Mouse (Mus musculus): ENCODE data around the gene Cbr4. TPM values are rescaled to one million over a fixed set of nuclear protein-coding genes. Genes with fewer than 3 reads are reported as not detected.

Gene Cbr4
- polyA plus RNA-seq, 1 experiment from 2014 or later: 29.4 TPM

DNA sequence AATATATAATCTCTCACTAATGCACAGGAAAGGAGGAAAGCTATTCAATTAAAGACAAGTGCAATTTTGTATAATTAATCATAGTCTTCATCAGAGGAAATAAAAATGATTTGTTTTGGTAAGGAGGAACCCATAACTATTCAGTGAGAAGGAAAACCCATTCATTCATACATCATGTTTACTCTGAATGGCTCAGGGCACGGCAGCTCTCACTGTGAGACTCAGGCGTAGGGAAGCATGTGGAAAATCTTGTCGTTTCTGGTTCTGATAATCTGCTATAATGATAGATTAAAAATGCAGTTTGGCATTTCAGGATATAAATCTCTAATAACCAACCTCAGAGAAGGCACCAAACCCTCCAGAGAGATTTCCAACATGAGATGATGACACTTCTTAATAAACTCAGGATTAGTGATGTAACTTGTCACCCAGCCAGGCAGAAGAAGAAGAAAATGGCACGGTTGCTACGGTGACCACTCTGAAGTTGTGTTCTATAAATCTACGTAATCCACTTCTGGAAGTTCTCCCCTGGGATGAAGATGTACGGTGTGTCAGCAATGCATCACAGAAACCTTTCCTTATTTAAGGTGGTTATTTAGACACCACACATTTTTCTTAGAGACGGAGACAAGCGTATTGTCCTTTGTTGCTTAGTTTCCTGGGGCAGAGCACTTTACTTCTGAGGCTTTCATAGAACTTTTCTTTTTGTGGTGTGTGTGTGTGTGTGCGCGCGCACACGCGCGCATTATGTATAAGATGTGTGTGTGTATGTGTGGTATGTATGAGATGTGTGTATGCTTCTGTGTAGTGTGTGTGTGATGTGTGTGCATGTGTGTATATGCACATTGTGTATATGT, 20.6 kb upstream of the Cbr4 start:
- Histone ChIP-seq H3K9ac (no peak overlapping the region), H3K4me2 (replicated peaks) (no peak overlapping the region), H3K9me3 (no peaks in the 10 kb centered on the region), H3K36me3 (no peaks in the 10 kb centered on the region), H3K27me3 (no peaks in the 10 kb centered on the region), H3K4me1 (no peaks in the 10 kb centered on the region), H3K4me3 (no peak overlapping the region), H3K27ac (no peak overlapping the region)
- ATAC-seq (ENCODE audit: insufficient number of reproducible peaks, insufficient read depth, low FRiP score, low TSS enrichment): no peak
- 90% methylated on average over 15 of the region's 15 CpGs for WGBS

DNA sequence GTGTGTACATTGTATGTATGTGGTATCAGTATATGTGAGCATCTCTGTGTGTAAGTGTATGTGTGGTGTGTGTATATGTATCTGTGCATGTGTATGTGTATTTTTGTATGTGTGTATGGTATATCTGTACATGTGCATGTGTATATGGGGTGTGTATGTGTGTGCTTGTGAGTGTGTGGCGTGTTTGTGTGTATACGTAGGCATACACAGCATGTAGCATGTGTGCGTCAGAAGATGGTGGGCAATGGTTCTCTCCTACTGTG, 20.1 kb upstream of the Cbr4 start:
- no peak overlapping the region for H3K4me3 ChIP-seq
- 97% methylated on average over 3 of the region's 3 CpGs for WGBS
- no peak overlapping the region for H3K9ac ChIP-seq
- H3K9me3 ChIP-seq: no peaks in the 10 kb centered on the region
- H3K27ac ChIP-seq: no peak overlapping the region
- no peaks in the 10 kb centered on the region for H3K27me3 ChIP-seq
- no peaks in the 10 kb centered on the region for H3K36me3 ChIP-seq
- no peak for ATAC-seq (ENCODE audit: insufficient number of reproducible peaks, insufficient read depth, low FRiP score, low TSS enrichment)
- H3K4me1 ChIP-seq: no peaks in the 10 kb centered on the region
- no peak overlapping the region for H3K4me2 ChIP-seq (replicated peaks)

DNA sequence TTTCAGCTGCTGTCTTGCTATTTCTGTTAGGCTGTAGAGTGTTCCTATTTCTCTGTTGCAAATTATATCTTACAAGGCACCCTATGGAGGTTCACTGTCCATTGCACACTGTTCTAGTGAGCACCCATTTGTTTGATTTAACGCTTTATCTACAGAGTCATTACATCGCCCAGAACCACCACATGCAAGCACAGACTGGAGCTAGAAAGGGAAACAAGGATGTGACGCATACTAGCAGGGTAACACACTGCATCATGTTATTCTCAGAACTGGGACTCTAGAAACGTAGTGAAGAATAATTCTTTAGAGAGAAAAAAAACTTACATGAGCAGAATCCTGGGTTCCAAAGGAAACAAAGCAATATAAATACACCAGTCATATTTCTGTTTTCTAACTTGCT, 17.3 kb upstream of the Cbr4 start:
- no peak overlapping the region for H3K4me3 ChIP-seq
- H3K4me2 ChIP-seq (replicated peaks): no peak overlapping the region
- H3K9ac ChIP-seq: no peak overlapping the region
- H3K27ac ChIP-seq: no peak overlapping the region
- no peaks in the 10 kb centered on the region for H3K4me1 ChIP-seq
- H3K9me3 ChIP-seq: no peaks in the 10 kb centered on the region
- no peaks in the 10 kb centered on the region for H3K27me3 ChIP-seq
- 85% methylated on average over 4 of the region's 4 CpGs for WGBS
- ATAC-seq (ENCODE audit: insufficient number of reproducible peaks, insufficient read depth, low FRiP score, low TSS enrichment): no peak
- H3K36me3 ChIP-seq: no peaks in the 10 kb centered on the region

DNA sequence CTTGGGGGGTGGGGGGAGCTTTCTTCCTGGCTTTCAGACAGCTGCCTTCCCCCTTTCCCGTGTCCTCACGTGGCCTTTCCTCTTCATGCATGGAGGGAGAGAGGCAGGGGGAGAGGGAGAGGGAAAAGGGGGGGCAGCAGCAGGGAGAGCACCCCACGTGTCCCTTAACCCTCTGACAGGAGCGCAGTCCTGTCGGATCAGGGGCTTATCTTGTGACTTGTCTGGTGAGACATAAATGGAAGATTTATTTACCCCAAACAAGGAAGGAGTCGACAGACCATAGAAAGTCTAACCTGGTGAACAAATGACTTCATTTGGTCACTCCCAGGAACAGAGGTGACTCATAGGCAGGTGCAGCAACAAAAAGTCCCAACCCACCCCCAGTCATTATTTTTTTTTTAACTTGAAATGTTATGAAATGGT, 12.3 kb upstream of the Cbr4 start:
- no peak for ATAC-seq (ENCODE audit: insufficient number of reproducible peaks, insufficient read depth, low FRiP score, low TSS enrichment)
- Histone ChIP-seq H3K27me3 (no peaks in the 10 kb centered on the region), H3K4me2 (replicated peaks) (no peak overlapping the region), H3K9ac (no peak overlapping the region), H3K9me3 (no peaks in the 10 kb centered on the region), H3K27ac (no peak overlapping the region), H3K4me1 (no peaks in the 10 kb centered on the region), H3K4me3 (no peak overlapping the region), H3K36me3 (no peaks in the 10 kb centered on the region)
- 58% methylated on average over 6 of the region's 6 CpGs for WGBS

DNA sequence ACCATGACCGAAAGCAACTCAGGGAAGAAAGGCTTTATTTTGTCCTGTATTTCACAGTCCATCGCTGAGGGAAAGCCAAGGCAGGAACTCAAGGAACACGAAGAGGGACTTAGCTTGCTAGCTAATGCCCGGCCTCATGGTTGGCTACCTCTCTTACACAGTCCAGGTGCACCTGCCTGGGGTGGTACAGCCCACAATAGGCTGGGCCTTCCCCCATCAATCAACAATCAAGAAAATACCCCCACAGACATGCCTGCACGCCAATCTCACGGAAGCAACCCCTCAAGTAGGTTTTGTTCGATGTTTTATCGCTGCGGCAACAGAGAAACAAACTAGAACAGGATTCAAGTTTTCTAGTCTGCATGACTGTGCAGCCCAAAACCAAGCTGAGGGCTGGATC, 11.4 kb upstream of the Cbr4 start:
- H3K4me1 ChIP-seq: no peaks in the 10 kb centered on the region
- H3K27me3 ChIP-seq: no peaks in the 10 kb centered on the region
- no peaks in the 10 kb centered on the region for H3K9me3 ChIP-seq
- no peak for ATAC-seq (ENCODE audit: insufficient number of reproducible peaks, insufficient read depth, low FRiP score, low TSS enrichment)
- H3K4me2 ChIP-seq (replicated peaks): no peak overlapping the region
- 83% methylated on average over 9 of the region's 9 CpGs for WGBS
- H3K27ac ChIP-seq: no peak overlapping the region
- no peak overlapping the region for H3K4me3 ChIP-seq
- no peak overlapping the region for H3K9ac ChIP-seq
- H3K36me3 ChIP-seq: no peaks in the 10 kb centered on the region

DNA sequence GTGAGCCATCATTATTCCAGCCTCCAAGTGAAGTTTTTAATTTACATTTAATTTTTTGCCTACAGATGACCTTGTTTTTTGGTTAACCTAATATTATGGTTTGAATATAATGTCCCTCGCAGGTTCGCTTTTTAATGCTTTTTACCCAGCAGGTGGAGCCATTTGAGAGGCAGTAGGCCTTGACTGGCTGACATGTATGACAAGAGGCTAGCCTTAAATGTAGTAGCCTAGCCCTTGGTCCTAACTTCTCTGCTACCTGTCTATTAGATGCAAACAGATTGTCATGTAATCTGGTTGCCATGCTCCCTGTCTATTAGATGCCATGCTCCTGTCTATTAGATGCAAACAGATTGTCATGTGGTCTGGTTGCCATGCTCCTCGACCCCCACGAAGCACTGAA, 9.4 kb upstream of the Cbr4 start:
- Histone ChIP-seq H3K9me3 (no peaks in the 10 kb centered on the region), H3K27ac (no peak overlapping the region), H3K4me2 (replicated peaks) (no peak overlapping the region), H3K4me1 (no peaks in the 10 kb centered on the region), H3K4me3 (no peak overlapping the region), H3K27me3 (no peaks in the 10 kb centered on the region), H3K9ac (no peak overlapping the region), H3K36me3 (no peaks in the 10 kb centered on the region)
- WGBS: 92% methylated on average over 4 of the region's 4 CpGs
- no peak for ATAC-seq (ENCODE audit: insufficient number of reproducible peaks, insufficient read depth, low FRiP score, low TSS enrichment)

DNA sequence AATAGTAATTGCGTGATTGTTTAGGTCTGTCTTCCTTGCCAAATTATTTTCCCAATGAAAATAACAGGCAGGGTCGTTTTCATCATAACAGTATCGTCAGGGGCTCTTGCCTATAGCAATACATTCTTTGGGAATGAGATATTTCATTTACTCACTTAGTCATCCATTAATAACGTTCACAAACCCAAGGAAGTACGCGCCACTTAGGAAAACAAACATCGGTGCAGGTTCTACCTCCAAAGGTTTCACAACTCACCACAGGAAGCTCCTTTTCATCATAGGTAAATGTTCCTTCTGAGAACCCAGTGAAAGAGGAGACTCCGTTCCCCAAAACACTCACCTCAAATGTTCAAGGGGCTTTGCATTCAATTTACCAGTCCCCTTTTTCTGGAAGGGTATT, 8.7 kb upstream of the Cbr4 start:
- Histone ChIP-seq H3K4me1 (no peaks in the 10 kb centered on the region), H3K27me3 (no peaks in the 10 kb centered on the region), H3K4me3 (no peak overlapping the region), H3K4me2 (replicated peaks) (no peak overlapping the region), H3K27ac (no peak overlapping the region), H3K36me3 (no peaks in the 10 kb centered on the region), H3K9me3 (no peaks in the 10 kb centered on the region), H3K9ac (no peak overlapping the region)
- 76% methylated on average over 8 of the region's 8 CpGs for WGBS
- no peak for ATAC-seq (ENCODE audit: insufficient number of reproducible peaks, insufficient read depth, low FRiP score, low TSS enrichment)

DNA sequence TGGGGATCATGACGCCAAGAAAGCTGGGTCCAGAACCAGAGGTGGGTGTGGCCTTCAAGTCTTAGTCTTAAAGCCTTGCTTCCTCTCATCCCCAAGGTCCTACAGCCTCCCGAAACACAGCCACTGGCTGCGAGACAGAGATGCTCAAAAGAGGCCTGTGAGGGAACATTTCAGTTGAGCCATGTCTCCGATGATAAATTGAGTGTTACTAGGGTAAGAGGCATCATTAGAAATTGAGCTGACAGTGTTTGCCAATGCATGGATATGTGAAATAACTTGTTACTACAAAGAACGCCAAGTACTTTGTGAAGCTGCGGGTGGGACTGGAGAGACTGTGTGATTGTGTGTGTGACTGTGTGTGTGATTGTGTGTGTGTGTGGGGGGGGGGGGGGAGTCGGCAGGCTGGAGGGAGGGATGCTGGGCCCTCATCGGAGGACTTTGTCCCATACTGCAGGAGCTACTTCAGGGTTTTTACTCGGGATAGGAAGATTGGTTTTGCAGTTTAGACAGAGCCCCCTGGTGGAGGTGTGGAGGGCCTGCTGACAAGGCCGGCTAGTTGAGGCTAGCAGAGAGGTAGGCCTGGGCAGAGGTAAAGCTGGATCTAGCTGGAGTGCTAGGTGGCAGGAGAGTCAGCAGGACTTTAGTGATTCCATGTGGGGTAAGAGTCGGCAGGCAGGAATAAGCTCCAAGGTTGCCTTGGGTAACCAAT, 7.9 kb upstream of the Cbr4 start:
- Histone ChIP-seq H3K4me2 (replicated peaks) (no peak overlapping the region), H3K27ac (no peak overlapping the region), H3K36me3 (no peaks in the 10 kb centered on the region), H3K4me3 (no peak overlapping the region), H3K9me3 (no peaks in the 10 kb centered on the region), H3K4me1 (no peaks in the 10 kb centered on the region), H3K9ac (no peak overlapping the region), H3K27me3 (no peaks in the 10 kb centered on the region)
- ATAC-seq (ENCODE audit: insufficient number of reproducible peaks, insufficient read depth, low FRiP score, low TSS enrichment): no peak
- 53% methylated on average over 10 of the region's 11 CpGs for WGBS

DNA sequence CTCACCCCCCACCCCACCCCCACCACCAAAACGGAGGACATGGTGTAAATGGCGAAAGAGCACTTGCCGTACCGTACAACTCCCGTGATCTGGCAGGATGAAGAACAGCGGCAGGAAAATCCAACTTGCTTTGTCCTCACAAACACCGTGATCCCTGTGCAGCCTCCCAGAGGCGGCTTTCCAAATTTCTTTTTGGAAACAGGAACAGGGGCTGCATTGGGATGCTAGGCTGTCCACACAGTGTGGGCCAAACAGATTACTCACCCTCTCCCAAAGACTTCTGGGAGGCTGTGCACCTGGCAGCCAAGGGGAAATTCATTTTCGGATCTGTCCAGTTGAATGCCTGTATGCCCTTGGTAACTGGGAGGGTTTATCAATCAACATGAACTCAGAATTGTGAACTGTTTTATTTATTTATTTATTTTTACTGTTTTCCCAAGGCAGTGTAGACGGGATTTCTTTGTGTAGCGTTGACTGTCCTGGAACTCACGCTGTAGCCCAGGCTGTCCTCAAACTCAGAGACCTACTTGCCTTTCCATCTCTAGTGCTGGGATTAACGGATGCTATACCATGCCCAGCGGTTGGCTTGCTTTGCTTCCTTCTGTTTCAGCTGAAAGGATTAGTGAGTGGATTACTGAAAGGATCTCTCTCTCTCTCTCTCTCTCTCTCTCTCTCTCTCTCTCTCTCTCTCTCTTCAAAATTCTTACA, 7.1 kb upstream of the Cbr4 start:
- no peaks in the 10 kb centered on the region for H3K27me3 ChIP-seq

DNA sequence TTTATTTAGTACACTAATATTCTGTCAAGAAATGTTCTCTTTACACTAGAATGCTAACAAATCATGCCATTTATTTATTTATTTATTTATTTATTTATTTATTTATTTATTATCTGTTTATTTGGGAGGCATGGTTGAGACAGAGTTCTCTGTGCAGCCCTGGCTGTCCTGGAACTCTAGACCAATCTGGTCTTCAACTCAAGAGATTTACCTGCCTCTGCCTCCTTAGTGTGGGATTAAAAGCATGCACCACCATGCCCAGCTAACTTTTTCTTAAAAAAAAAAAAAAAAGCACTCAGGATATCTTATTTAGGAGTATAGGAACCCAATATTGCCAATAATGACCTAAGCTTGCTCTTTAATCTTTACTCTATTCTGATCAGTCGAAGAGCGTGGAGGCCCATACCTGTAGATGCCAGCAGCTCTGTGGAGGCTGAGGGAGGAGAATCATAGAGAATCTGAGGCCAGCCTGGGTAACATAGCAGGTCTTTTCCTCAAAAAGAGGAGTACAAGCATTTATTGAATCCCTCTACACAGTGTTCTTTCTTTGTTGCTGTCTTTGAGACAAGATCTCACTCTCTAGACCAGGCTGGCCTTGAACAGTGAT, 508 bp upstream of the Cbr4 start:
- Histone ChIP-seq H3K4me1 (0 out of 2 replicates have a peak, but pooled peaks cover 4% of the 10 kb centered on the region), H3K4me3 (peak overlapping the region; percentile 70), H3K9ac (no peak overlapping the region), H3K4me2 (replicated peaks) (no peak overlapping the region), H3K36me3 (peaks cover 2% of the 10 kb centered on the region; the same call in 1 of the 2 replicates), H3K9me3 (no peaks in the 10 kb centered on the region), H3K27me3 (no peaks in the 10 kb centered on the region), H3K27ac (peak overlapping the region; percentile 93; the same call in 1 of the 2 replicates)
- WGBS: 97% methylated on average over 2 of the region's 2 CpGs
- ATAC-seq (ENCODE audit: insufficient number of reproducible peaks, insufficient read depth, low FRiP score, low TSS enrichment): no peak

More for the DNA sequence above, 7.1 kb upstream of the Cbr4 start:
- WGBS: 84% methylated on average over 14 of the region's 14 CpGs
- H3K36me3 ChIP-seq: no peaks in the 10 kb centered on the region
- no peak overlapping the region for H3K27ac ChIP-seq
- no peaks in the 10 kb centered on the region for H3K9me3 ChIP-seq
- no peaks in the 10 kb centered on the region for H3K4me1 ChIP-seq
- no peak for ATAC-seq (ENCODE audit: insufficient number of reproducible peaks, insufficient read depth, low FRiP score, low TSS enrichment)
- no peak overlapping the region for H3K4me3 ChIP-seq
- no peak overlapping the region for H3K4me2 ChIP-seq (replicated peaks)
- no peak overlapping the region for H3K9ac ChIP-seq

DNA sequence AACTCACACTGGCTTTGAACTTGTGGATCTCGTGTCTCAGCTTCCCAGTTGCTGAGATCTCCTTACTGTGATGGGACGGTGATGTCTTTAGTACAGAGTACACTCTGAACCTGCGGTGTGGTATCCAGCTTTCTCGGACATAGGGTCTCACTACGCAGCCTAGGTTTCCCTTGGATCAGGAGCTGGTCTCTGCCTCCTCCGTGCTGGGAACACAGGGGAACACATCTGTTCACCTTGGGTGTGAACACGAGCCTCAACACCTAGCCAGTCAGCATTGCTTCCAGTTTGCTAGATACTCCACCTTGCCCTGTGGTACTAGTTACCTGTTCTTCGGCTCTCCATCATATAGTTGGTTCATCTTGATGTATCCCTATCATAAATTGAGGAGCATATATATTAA, 1.1 kb downstream of the Cbr4 start:
- ATAC-seq (ENCODE audit: insufficient number of reproducible peaks, insufficient read depth, low FRiP score, low TSS enrichment): no peak
- H3K27ac ChIP-seq: no peak overlapping the region
- WGBS: 92% methylated on average over 8 of the region's 8 CpGs
- peak overlapping the region; percentile 70 for H3K4me3 ChIP-seq
- peak overlapping the region; percentile 61 for H3K4me2 ChIP-seq (replicated peaks)
- no peaks in the 10 kb centered on the region for H3K27me3 ChIP-seq
- H3K9ac ChIP-seq: no peak overlapping the region
- 0 out of 2 replicates have a peak, but pooled peaks cover 4% of the 10 kb centered on the region for H3K4me1 ChIP-seq
- H3K9me3 ChIP-seq: no peaks in the 10 kb centered on the region
- peaks cover 6% of the 10 kb centered on the region; the same call in 1 of the 2 replicates for H3K36me3 ChIP-seq
